ENCODE assay signal across 8 mouse cellular contexts in genomic region chr5:30647815-30648560, GRCm38 (mm10). TPM values are rescaled to one million over a fixed set of nuclear protein-coding genes. Genes with fewer than 3 reads are reported as not detected.
DNase-seq lines count a peak whose midpoint lies in the region; ATAC-seq lines count a peak whose summit lies in the region.

Slc35f6 (plus strand) TSS chr5:30647933.

- peak; percentile 84 for DNase-seq in MN1 (ENCODE audit: low spot score)
- DNase-seq in cerebellum, adult 9-10 months = peak; percentile 92
- peak; percentile 91 to 96 for DNase-seq in frontal cortex, adult 2 months (ENCODE audit: extremely low spot score in 1 of 2, low spot score in 1 of 2)
- DNase-seq in hindbrain, embryonic 11.5 days (ENCODE audit: low spot score) = peak; percentile 91
- DNase-seq in layer of hippocampus, postnatal 14 days (ENCODE audit: low spot score in 2 of 2) = peak; percentile 90 to 93
- peak; percentile 95 for DNase-seq in lung, postnatal 14 days
- DNase-seq in retina, adult 2 months (ENCODE audit: low read depth, low spot score) = peak; percentile 64
- DNase-seq in thymus, postnatal 36 days = peak; percentile 93 to 94

- H3K4me2 ChIP-seq in hindbrain, embryonic 11.5 days (replicated peaks; ENCODE audit: low read depth, low read length) = peak within 1 kb of the TSS; percentile 84

- H3K9ac ChIP-seq in hindbrain, embryonic 11.5 days (ENCODE audit: low read depth, low read length) = peak within 1 kb of the TSS; percentile 83

- ATAC-seq in hindbrain, embryonic 11.5 days (ENCODE audit: low FRiP score) = peak; percentile 96

- under 1% methylated on average over 38 of the region's 38 CpGs for WGBS in hindbrain, embryonic 11.5 days

- no peaks in the 10 kb centered on the region for H3K27me3 ChIP-seq in hindbrain, embryonic 11.5 days (ENCODE audit: control insufficient read depth, insufficient read depth, low read length)

- H3K36me3 ChIP-seq in hindbrain, embryonic 11.5 days (ENCODE audit: control insufficient read depth, insufficient read depth, low read length) = no peaks in the 10 kb centered on the region

- H3K9me3 ChIP-seq in hindbrain, embryonic 11.5 days (ENCODE audit: control insufficient read depth, low read length) = no peaks in the 10 kb centered on the region

- peak within 1 kb of the TSS; percentile 83 for H3K4me3 ChIP-seq in hindbrain, embryonic 11.5 days (ENCODE audit: low read depth, low read length)

- H3K4me1 ChIP-seq in hindbrain, embryonic 11.5 days (replicated peaks; ENCODE audit: control insufficient read depth, insufficient read depth, low read length) = peaks cover 6% of the 10 kb centered on the region; the same call in 1 of the 2 replicates

- H3K27ac ChIP-seq in hindbrain, embryonic 11.5 days (ENCODE audit: low read depth, low read length) = peak within 1 kb of the TSS; percentile 59; the same call in 1 of the 2 replicates

RNA-seq across cellular contexts. Expression of gene Slc35f6, which starts in this region (rescaled TPM):
- 56.5 and 56.9 TPM in 2 replicates for polyA plus RNA-seq in frontal cortex, adult 2 months (2012; rRNA removed)
- polyA plus RNA-seq in hindbrain, embryonic 11.5 days (2014; fragmentation: Nextera tagmentation; extraction: Ambion mirVana) = 25.2 and 28.8 TPM in 2 replicates
- 10 to 100 TPM; 32.6 to 32.7 TPM for total RNA-seq in layer of hippocampus, postnatal 14 days (2021)

Comparison
In these comparisons a context has a peak if more than half of its experiments do, and no peak if none do; other contexts are left out.
1. Peak in every context shown above with its lines: DNase-seq, ATAC-seq, H3K4me3 ChIP-seq and H3K27ac ChIP-seq.